Mouse (Mus musculus): ENCODE measurements at regions not wholly inside any gene's neighbourhood (a gene's known extent, or its start where the extent isn't known, plus 50 kb on each side); places are given as distances from the start of the nearest gene placed in this dataset.

- TF ChIP-seq CTCF (IDR thresholded peaks at IDR 0.05; ENCODE audit: low read depth): no peak
- Histone ChIP-seq H3K27ac (ENCODE audit: low read depth, low read length) (no peak overlapping the region), H3K9ac (no peak overlapping the region), H3K4me1 (ENCODE audit: insufficient read depth) (no peaks in the 10 kb centered on the region), H3K4me2 (ENCODE audit: low read depth) (no peak overlapping the region), H3K4me3 (ENCODE audit: low read depth, low read length) (no peak overlapping the region), H3K27me3 (ENCODE audit: insufficient read depth, low read length) (no peaks in the 10 kb centered on the region), H3K36me3 (ENCODE audit: insufficient read depth) (no peaks in the 10 kb centered on the region), H3K9me3 (ENCODE audit: low read length) (no peaks in the 10 kb centered on the region)
- WGBS: 95% methylated on average over 4 of the region's 4 CpGs
- ATAC-seq: no peak
- DNase-seq: no peak
Observed at GRCm38 (mm10) chr1:185861692-185862091, 255.4 kb downstream of the Lyplal1 start.

DNA sequence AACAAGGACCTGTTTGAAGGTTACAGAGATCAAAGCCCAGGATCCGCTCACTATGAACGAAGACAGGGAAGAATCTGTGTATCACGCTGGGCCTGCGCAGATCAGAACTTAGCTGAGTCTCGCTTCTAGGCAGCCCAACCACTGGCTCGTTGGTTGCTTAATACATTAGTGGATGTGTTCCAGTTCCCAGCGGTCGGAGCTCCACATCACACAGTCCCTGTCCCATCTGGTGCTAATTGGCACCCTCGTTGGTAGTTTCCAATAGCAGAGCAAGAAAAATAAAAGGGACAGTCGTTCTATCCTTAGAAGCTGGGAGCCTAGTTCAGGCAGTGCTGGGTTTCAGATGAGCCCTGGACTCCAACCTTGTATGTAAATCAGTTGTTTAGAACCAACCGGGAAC lies 251.2 kb downstream of the Lyplal1 start:
- no peak for TF ChIP-seq CTCF (IDR thresholded peaks at IDR 0.05; ENCODE audit: low read depth)
- no peak for DNase-seq
- WGBS: 71% methylated on average over 11 of the region's 11 CpGs
- H3K4me1 ChIP-seq (ENCODE audit: insufficient read depth): no peaks in the 10 kb centered on the region
- no peak overlapping the region for H3K4me2 ChIP-seq (ENCODE audit: low read depth)
- H3K4me3 ChIP-seq (ENCODE audit: low read depth, low read length): no peak overlapping the region
- no peaks in the 10 kb centered on the region for H3K36me3 ChIP-seq (ENCODE audit: insufficient read depth)
- no peak overlapping the region for H3K27ac ChIP-seq (ENCODE audit: low read depth, low read length)
- H3K27me3 ChIP-seq (ENCODE audit: insufficient read depth, low read length): no peaks in the 10 kb centered on the region
- no peak for ATAC-seq
- no peak overlapping the region for H3K9ac ChIP-seq
- no peaks in the 10 kb centered on the region for H3K9me3 ChIP-seq (ENCODE audit: low read length)

DNA sequence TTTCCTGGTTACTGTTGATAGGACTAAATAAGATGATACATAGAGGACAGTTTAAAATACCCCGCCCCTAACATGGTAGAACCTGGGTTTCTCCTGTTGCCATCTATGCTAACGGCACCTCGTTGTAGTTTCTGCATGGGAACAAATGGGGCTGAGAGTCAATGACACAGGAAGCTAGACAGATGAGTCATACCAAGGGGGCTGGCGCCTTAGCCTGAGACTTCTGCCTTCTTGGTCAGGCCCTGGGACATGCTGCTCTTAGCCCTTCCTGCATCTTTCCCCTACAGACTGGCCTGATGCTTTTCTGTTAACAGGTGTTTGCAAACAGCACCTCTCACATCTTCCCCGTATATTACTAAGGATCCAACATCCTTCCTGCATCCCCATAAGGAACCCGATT lies 250.5 kb downstream of the Lyplal1 start:
- H3K4me3 ChIP-seq (ENCODE audit: low read depth, low read length): no peak overlapping the region
- H3K27ac ChIP-seq (ENCODE audit: low read depth, low read length): no peak overlapping the region
- no peak for DNase-seq
- TF ChIP-seq CTCF (IDR thresholded peaks at IDR 0.05; ENCODE audit: low read depth): no peak
- no peak overlapping the region for H3K4me2 ChIP-seq (ENCODE audit: low read depth)
- no peaks in the 10 kb centered on the region for H3K27me3 ChIP-seq (ENCODE audit: insufficient read depth, low read length)
- no peaks in the 10 kb centered on the region for H3K9me3 ChIP-seq (ENCODE audit: low read length)
- H3K36me3 ChIP-seq (ENCODE audit: insufficient read depth): no peaks in the 10 kb centered on the region
- no peak for ATAC-seq
- H3K4me1 ChIP-seq (ENCODE audit: insufficient read depth): no peaks in the 10 kb centered on the region
- 97% methylated on average over 6 of the region's 6 CpGs for WGBS
- no peak overlapping the region for H3K9ac ChIP-seq

DNA sequence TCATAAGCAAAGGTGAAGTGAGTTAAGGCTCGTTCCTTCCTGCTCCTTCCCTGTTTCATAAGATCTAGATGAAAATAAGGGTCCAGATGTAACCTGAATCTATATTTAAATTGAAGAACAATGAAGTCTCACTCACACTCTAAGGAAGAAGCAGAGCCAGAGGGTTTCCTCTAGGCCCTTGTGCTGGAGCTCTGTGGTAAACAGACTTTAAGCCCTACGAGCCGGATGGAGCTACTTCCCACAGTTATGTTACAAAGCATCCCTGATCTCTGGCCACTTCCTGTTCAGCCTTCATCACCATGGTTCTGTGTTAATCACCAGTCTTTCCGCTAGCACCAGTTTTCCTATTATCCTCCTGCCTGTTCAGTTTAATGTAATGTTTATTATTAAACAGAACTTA lies 250.1 kb downstream of the Lyplal1 start:
- DNase-seq (no peak), ATAC-seq (no peak)
- no peak overlapping the region for H3K4me3 ChIP-seq (ENCODE audit: low read depth, low read length)
- H3K36me3 ChIP-seq (ENCODE audit: insufficient read depth): no peaks in the 10 kb centered on the region
- no peak for TF ChIP-seq CTCF (IDR thresholded peaks at IDR 0.05; ENCODE audit: low read depth)
- WGBS: 87% methylated on average over 4 of the region's 4 CpGs
- H3K9me3 ChIP-seq (ENCODE audit: low read length): no peaks in the 10 kb centered on the region
- H3K27ac ChIP-seq (ENCODE audit: low read depth, low read length): no peak overlapping the region
- H3K4me1 ChIP-seq (ENCODE audit: insufficient read depth): no peaks in the 10 kb centered on the region
- H3K27me3 ChIP-seq (ENCODE audit: insufficient read depth, low read length): no peaks in the 10 kb centered on the region
- H3K9ac ChIP-seq: no peak overlapping the region
- no peak overlapping the region for H3K4me2 ChIP-seq (ENCODE audit: low read depth)

DNA sequence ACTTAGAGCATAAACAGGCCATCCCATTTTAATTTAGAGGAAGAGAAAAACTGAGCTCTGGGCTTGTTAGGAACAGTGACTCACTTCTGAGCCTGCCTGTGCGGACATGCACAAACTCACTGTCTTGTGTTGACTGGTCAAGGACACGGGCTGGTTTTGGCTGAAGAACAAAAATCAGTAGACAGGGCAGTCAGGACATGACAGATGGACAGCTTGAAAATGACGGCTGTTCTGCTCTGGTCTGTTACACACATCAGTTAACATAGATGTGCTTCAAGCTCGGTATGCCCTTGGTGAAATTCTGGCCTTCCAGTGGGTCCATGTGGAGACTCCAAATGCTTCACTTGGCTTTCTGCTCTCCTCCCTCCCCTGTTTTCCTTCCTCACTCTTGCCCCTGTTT lies 248.4 kb downstream of the Lyplal1 start:
- no peak for TF ChIP-seq CTCF (IDR thresholded peaks at IDR 0.05; ENCODE audit: low read depth)
- Histone ChIP-seq H3K9me3 (ENCODE audit: low read length) (no peaks in the 10 kb centered on the region), H3K4me3 (ENCODE audit: low read depth, low read length) (no peak overlapping the region), H3K27me3 (ENCODE audit: insufficient read depth, low read length) (no peaks in the 10 kb centered on the region), H3K36me3 (ENCODE audit: insufficient read depth) (no peaks in the 10 kb centered on the region), H3K4me1 (ENCODE audit: insufficient read depth) (no peaks in the 10 kb centered on the region), H3K9ac (no peak overlapping the region), H3K27ac (ENCODE audit: low read depth, low read length) (no peak overlapping the region), H3K4me2 (ENCODE audit: low read depth) (no peak overlapping the region)
- 87% methylated on average over 4 of the region's 4 CpGs for WGBS
- DNase-seq: no peak
- no peak for ATAC-seq

DNA sequence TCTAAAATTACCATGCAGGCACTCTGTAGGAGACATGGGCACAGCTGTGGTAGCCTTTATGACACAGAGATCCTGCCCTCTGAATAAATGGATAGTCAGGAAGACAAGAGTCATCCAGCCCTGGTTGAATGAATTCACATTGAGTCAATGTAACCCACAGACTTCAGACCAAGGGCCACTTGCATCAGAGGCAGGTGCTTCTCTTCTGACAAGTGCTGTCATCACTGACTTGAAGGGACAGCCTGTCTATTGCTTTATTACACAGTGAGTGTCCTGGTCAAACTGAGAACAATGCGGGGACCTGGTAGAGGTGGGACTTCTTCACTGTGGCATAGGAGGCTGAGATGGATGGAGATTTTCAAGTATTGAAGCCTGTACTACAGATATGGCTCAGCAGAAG lies 230.1 kb downstream of the Lyplal1 start:
- WGBS: 92% methylated on average over 1 of the region's 1 CpGs
- H3K27ac ChIP-seq (ENCODE audit: low read depth, low read length): no peak overlapping the region
- no peak overlapping the region for H3K9ac ChIP-seq
- no peak for DNase-seq
- no peaks in the 10 kb centered on the region for H3K4me1 ChIP-seq (ENCODE audit: insufficient read depth)
- H3K27me3 ChIP-seq (ENCODE audit: insufficient read depth, low read length): no peaks in the 10 kb centered on the region
- no peak for TF ChIP-seq CTCF (IDR thresholded peaks at IDR 0.05; ENCODE audit: low read depth)
- H3K9me3 ChIP-seq (ENCODE audit: low read length): no peaks in the 10 kb centered on the region
- no peaks in the 10 kb centered on the region for H3K36me3 ChIP-seq (ENCODE audit: insufficient read depth)
- no peak for ATAC-seq
- no peak overlapping the region for H3K4me3 ChIP-seq (ENCODE audit: low read depth, low read length)
- H3K4me2 ChIP-seq (ENCODE audit: low read depth): no peak overlapping the region

- Histone ChIP-seq H3K36me3 (ENCODE audit: insufficient read depth) (no peaks in the 10 kb centered on the region), H3K9me3 (ENCODE audit: low read length) (no peaks in the 10 kb centered on the region), H3K27ac (ENCODE audit: low read depth, low read length) (no peak overlapping the region), H3K4me3 (ENCODE audit: low read depth, low read length) (no peak overlapping the region), H3K27me3 (ENCODE audit: insufficient read depth, low read length) (no peaks in the 10 kb centered on the region), H3K4me1 (ENCODE audit: insufficient read depth) (no peaks in the 10 kb centered on the region), H3K4me2 (ENCODE audit: low read depth) (no peak overlapping the region), H3K9ac (no peak overlapping the region)
- no peak for TF ChIP-seq CTCF (IDR thresholded peaks at IDR 0.05; ENCODE audit: low read depth)
- no peak for DNase-seq
- no peak for ATAC-seq
- 79% methylated on average over 4 of the region's 4 CpGs for WGBS
Observed at GRCm38 (mm10) chr1:185891814-185892213, 225.3 kb downstream of the Lyplal1 start.

DNA sequence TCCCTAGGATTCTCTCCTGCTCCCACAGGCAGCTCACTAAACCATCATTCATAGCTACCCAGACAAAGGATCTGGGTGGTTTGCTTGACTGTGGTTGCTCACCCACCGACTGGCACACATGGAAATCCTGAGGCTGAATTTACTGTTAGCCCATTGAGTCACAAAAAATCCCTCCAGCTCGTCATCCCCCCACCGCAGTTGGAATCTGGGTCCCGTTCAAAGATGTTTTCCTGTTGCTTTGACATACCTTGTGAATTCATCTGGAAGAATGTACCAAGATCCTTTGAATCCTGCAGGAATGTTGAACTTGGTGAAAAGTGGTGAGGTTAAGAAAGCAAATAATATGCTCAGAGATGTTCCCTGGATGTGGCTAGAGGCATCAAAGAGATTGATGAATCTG lies 223.7 kb downstream of the Lyplal1 start:
- ATAC-seq: no peak
- no peak overlapping the region for H3K4me3 ChIP-seq (ENCODE audit: low read depth, low read length)
- WGBS: 55% methylated on average over 4 of the region's 4 CpGs
- H3K4me2 ChIP-seq (ENCODE audit: low read depth): no peak overlapping the region
- no peak for TF ChIP-seq CTCF (IDR thresholded peaks at IDR 0.05; ENCODE audit: low read depth)
- DNase-seq: no peak
- no peak overlapping the region for H3K9ac ChIP-seq
- H3K4me1 ChIP-seq (ENCODE audit: insufficient read depth): no peaks in the 10 kb centered on the region
- no peaks in the 10 kb centered on the region for H3K27me3 ChIP-seq (ENCODE audit: insufficient read depth, low read length)
- no peaks in the 10 kb centered on the region for H3K36me3 ChIP-seq (ENCODE audit: insufficient read depth)
- H3K27ac ChIP-seq (ENCODE audit: low read depth, low read length): no peak overlapping the region
- H3K9me3 ChIP-seq (ENCODE audit: low read length): no peaks in the 10 kb centered on the region

All from forebrain, postnatal 0 days (tissue).